Mouse (Mus musculus): ENCODE results near the gene Elovl2. TPM values are rescaled to one million over a fixed set of nuclear protein-coding genes. Genes with fewer than 3 reads are reported as not detected.

Elovl2 gene
- total and polyA plus RNA-seq, 3 experiments = not detected

- no peaks in the 10 kb centered on the region for H3K27me3 ChIP-seq (ENCODE audit: control insufficient read depth in 1 of 2, insufficient read depth in 2 of 2, low read length in 2 of 2)
- peaks cover 7% of the 10 kb centered on the region; the same call in 1 of the 2 replicates for H3K79me2 ChIP-seq (ENCODE audit: control insufficient read depth, insufficient read depth, low read length, poor library complexity)
- H3K9me3 ChIP-seq (replicated peaks; ENCODE audit: insufficient read depth, low read length) = no peaks in the 10 kb centered on the region
- peaks cover 0 to 6% of the 10 kb centered on the region in 2 experiments for H3K36me3 ChIP-seq (ENCODE audit: control insufficient read depth in 1 of 2, insufficient read depth in 2 of 2, low read length in 2 of 2)
- TF ChIP-seq ZNF384 (IDR thresholded peaks at IDR 0.05; ENCODE audit: low read depth, low read length) (no peak), EP300 (IDR thresholded peaks at IDR 0.05; ENCODE audit: low read depth in 1 of 2, low read length in 2 of 2) (no peak), BHLHE40 (IDR thresholded peaks at IDR 0.05; ENCODE audit: borderline replicate concordance, low read depth, low read length) (no peak), HCFC1 (IDR thresholded peaks at IDR 0.05; ENCODE audit: low read depth, low read length) (no peak), ELF1 (IDR thresholded peaks at IDR 0.05; ENCODE audit: low read depth, low read length) (no peak), USF2 (IDR thresholded peaks at IDR 0.05; ENCODE audit: borderline replicate concordance in 1 of 2, insufficient read depth in 1 of 2, low read depth in 1 of 2, low read length in 2 of 2) (no peak), MXI1 (IDR thresholded peaks at IDR 0.05; ENCODE audit: low read depth, low read length) (no peak), E2F4 (IDR thresholded peaks at IDR 0.05; ENCODE audit: borderline replicate concordance, low read depth, low read length) (no peak), GATA1 (IDR thresholded peaks at IDR 0.05; ENCODE audit: low read depth, low read length) (no peak), ZC3H11A (IDR thresholded peaks at IDR 0.05; ENCODE audit: low read depth, low read length) (no peak), SMC3 (IDR thresholded peaks at IDR 0.05; ENCODE audit: low read depth, low read length) (no peak), RCOR1 (IDR thresholded peaks at IDR 0.05; ENCODE audit: low read depth, low read length) (no peak)
- no peak overlapping the region for H3K4me3 ChIP-seq (ENCODE audit: control insufficient read depth in 1 of 2, insufficient read depth in 1 of 2, low read depth in 2 of 2, low read length in 2 of 2)
- no peak overlapping the region for H3K9ac ChIP-seq (ENCODE audit: control insufficient read depth, low read depth, low read length, poor library complexity, severe bottlenecking)
- H3K4me1 ChIP-seq (ENCODE audit: control insufficient read depth in 1 of 2, insufficient read depth in 2 of 2, low read length in 2 of 2) = peaks cover 2 to 3% of the 10 kb centered on the region in 2 experiments; a peak in 2 of 4 replicates
- H3K27ac ChIP-seq (ENCODE audit: control insufficient read depth, low read depth, low read length) = no peak overlapping the region
- no peak for DNase-seq (ENCODE audit: low read depth, low spot score)
These were observed 35.9 kb upstream of the Elovl2 start for GRCm38 (mm10) chr13:41256126-41256525.

DNA sequence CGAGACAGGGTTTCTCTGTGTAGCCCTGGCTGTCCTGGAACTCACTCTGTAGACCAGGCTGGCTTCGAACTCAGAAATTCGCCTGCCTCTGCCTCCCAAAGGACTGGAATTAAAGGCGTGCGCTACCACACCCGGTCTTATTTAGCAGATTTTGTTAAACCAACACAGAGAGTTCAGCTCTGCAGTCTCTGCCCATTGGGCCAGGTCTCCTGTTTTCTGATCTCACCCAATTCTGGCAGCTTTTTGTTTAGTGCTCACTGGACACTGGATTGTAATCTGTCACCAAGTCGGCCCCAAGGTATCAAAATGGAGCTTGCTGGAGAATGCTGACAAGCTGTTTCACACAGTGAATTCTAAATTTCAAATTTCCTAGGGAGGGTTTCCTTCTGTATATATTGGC is 32.5 kb upstream of the Elovl2 start:
- H3K4me1 ChIP-seq (ENCODE audit: control insufficient read depth in 1 of 2, insufficient read depth in 2 of 2, low read length in 2 of 2) = peaks cover 2 to 10% of the 10 kb centered on the region in 2 experiments; a peak in 2 of 4 replicates
- no peaks in the 10 kb centered on the region for H3K9me3 ChIP-seq (replicated peaks; ENCODE audit: insufficient read depth, low read length)
- H3K4me3 ChIP-seq (ENCODE audit: control insufficient read depth in 1 of 2, insufficient read depth in 1 of 2, low read depth in 2 of 2, low read length in 2 of 2) = no peak overlapping the region
- no peaks in the 10 kb centered on the region for H3K27me3 ChIP-seq (ENCODE audit: control insufficient read depth in 1 of 2, insufficient read depth in 2 of 2, low read length in 2 of 2)
- H3K27ac ChIP-seq (ENCODE audit: control insufficient read depth, low read depth, low read length) = no peak overlapping the region
- no peak overlapping the region for H3K9ac ChIP-seq (ENCODE audit: control insufficient read depth, low read depth, low read length, poor library complexity, severe bottlenecking)
- TF ChIP-seq ZC3H11A (IDR thresholded peaks at IDR 0.05; ENCODE audit: low read depth, low read length) (no peak), CHD1 (IDR thresholded peaks at IDR 0.05; ENCODE audit: low read depth, low read length) (no peak), POLR2A (IDR thresholded peaks at IDR 0.05; ENCODE audit: control insufficient read depth in 1 of 2, insufficient read depth in 1 of 2, low read depth in 1 of 2, low read length in 2 of 2, poor library complexity in 1 of 2) (no peak), NELFE (IDR thresholded peaks at IDR 0.05; ENCODE audit: low read depth, low read length) (no peak), POLR2AphosphoS5 (IDR thresholded peaks at IDR 0.05; ENCODE audit: borderline replicate concordance, low read depth, low read length) (no peak), TCF12 (IDR thresholded peaks at IDR 0.05; ENCODE audit: low read depth, low read length) (no peak)
- no peak for DNase-seq (ENCODE audit: low read depth, low spot score)
- H3K36me3 ChIP-seq (ENCODE audit: control insufficient read depth in 1 of 2, insufficient read depth in 2 of 2, low read length in 2 of 2) = peaks cover 0 to 12% of the 10 kb centered on the region in 2 experiments
- peaks cover 16% of the 10 kb centered on the region for H3K79me2 ChIP-seq (ENCODE audit: control insufficient read depth, insufficient read depth, low read length, poor library complexity)
